Mouse (Mus musculus): ENCODE data around the gene Sdhaf1.

DNA sequence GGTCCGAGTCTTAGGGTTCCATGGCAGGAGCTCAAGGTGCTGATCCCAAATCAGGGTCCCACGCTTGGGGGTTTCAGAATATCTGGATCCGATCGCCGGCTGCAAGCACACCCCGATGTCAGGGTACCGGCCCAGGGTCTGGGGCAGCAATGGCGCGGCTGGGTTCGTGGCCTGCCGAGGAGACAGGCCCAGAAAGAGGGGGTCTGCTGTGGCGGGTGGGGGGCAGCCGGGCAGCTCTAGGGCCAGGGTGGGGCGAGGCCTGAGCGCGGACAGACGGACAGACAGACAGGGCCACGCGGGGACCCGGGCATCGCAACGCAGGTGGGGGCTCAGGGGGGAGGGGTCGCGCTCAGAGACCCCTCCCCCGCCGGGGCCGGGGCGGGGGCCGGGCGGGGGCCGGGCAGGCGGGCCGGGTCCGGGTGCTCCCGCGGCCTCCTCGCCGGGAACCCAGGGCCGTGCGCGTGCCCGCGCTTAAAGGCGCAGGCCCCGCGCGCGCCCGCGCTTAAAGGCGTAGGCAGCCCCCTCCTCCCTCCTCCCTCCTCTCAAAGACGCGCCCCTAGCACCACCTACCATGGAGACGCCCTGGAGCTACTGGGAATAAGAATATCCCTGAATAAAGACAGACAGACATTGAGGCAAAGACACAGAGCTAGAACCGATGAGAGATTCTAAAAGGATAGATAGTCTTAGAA, 39.1 kb upstream of the Sdhaf1 start, which contains the start of gene Lrfn3:
- no peak for TF ChIP-seq CTCF (IDR thresholded peaks at IDR 0.05; ENCODE audit: control insufficient read depth, insufficient read depth, insufficient replicate concordance, low read depth, low read length)
- TF ChIP-seq POLR2A (IDR thresholded peaks at IDR 0.05; ENCODE audit: control insufficient read depth, low read depth, low read length): no peak
